Mouse (Mus musculus): ENCODE results near the gene Tbc1d9. TPM values are rescaled to one million over a fixed set of nuclear protein-coding genes. Genes with fewer than 3 reads are reported as not detected.
A peak's percentile ranks its signal among the peaks of the same experiment; 100 is the strongest.

Tbc1d9 gene
- polyA plus RNA-seq, 1 experiment = 79.8 TPM

DNA sequence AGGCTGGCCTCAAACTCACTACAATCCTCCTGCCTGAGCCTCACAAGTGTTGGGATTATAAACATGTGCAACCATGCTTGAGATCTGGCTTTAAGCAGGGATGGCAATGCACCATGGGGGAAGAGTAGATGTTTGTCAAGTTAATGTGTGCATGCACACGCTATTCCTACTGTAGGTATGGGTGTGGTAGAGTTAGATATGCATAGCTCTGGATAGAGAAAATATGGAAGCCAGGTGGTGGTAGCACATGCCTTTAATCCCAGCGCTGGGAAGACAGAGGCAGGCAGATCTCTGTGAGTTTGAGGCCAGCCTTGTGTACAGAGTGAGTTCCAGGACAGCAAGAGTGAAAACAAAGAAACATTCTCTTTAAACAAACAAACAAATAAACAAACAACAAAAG is 52.7 kb downstream of the Tbc1d9 start:
- TF ChIP-seq CTCF (IDR thresholded peaks at IDR 0.05; ENCODE audit: borderline replicate concordance, insufficient read depth, low read depth, low read length) (no peak), POLR2A (IDR thresholded peaks at IDR 0.05; ENCODE audit: borderline replicate concordance, insufficient read depth, low read length) (no peak)
- no peak for DNase-seq
- H3K4me1 ChIP-seq (ENCODE audit: control insufficient read depth, insufficient read depth, low read length) = peaks cover 44% of the 10 kb centered on the region
- no peaks in the 10 kb centered on the region for H3K27me3 ChIP-seq (ENCODE audit: control insufficient read depth, insufficient read depth, low read length)
- H3K4me3 ChIP-seq (replicated peaks; ENCODE audit: insufficient read depth, low read depth, low read length) = no peak overlapping the region
- 98% methylated on average over 2 of the region's 2 CpGs for WGBS
- no peak overlapping the region for H3K27ac ChIP-seq (ENCODE audit: insufficient read depth, low read length)

- no peak overlapping the region for H3K4me3 ChIP-seq (replicated peaks; ENCODE audit: insufficient read depth, low read depth, low read length)
- DNase-seq = peak; percentile 89 to 95
- H3K27ac ChIP-seq (ENCODE audit: insufficient read depth, low read length) = peak overlapping the region; percentile 88
- no peaks in the 10 kb centered on the region for H3K27me3 ChIP-seq (ENCODE audit: control insufficient read depth, insufficient read depth, low read length)
- peaks cover 39% of the 10 kb centered on the region for H3K4me1 ChIP-seq (ENCODE audit: control insufficient read depth, insufficient read depth, low read length)
- 8% methylated on average over 8 of the region's 8 CpGs for WGBS
- TF ChIP-seq POLR2A (IDR thresholded peaks at IDR 0.05; ENCODE audit: borderline replicate concordance, insufficient read depth, low read length) (peak; percentile 45; the same call in 1 of the 2 replicates), CTCF (IDR thresholded peaks at IDR 0.05; ENCODE audit: borderline replicate concordance, insufficient read depth, low read depth, low read length) (no peak)
These were observed 54.2 kb downstream of the Tbc1d9 start for GRCm38 (mm10) chr8:83219392-83219791.

DNA sequence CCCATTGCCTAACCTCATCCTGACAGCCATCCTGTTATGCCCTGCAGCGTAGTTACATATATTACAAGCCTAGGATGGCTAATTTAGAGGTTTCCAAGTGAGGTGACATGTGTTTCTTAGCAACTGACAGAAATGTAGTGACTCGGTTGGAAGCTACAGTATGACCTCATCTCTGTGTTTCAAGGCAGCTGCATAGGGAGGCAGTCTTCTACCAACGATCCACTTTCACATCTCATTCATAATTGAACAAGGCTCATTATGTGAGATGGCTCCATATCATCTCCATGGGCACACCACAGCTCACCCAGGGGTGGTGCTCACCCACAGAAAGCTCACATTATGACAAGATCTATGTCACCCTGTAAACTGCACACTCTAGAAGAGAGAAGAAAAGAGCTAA is 55.6 kb downstream of the Tbc1d9 start:
- H3K4me3 ChIP-seq (replicated peaks; ENCODE audit: insufficient read depth, low read depth, low read length) = no peak overlapping the region
- H3K4me1 ChIP-seq (ENCODE audit: control insufficient read depth, insufficient read depth, low read length) = peaks cover 32% of the 10 kb centered on the region
- 23% methylated on average over 3 of the region's 3 CpGs for WGBS
- DNase-seq = no peak
- H3K27ac ChIP-seq (ENCODE audit: insufficient read depth, low read length) = peak overlapping the region; percentile 55; the same call in 1 of the 2 replicates
- TF ChIP-seq CTCF (IDR thresholded peaks at IDR 0.05; ENCODE audit: borderline replicate concordance, insufficient read depth, low read depth, low read length) (no peak), POLR2A (IDR thresholded peaks at IDR 0.05; ENCODE audit: borderline replicate concordance, insufficient read depth, low read length) (no peak)
- H3K27me3 ChIP-seq (ENCODE audit: control insufficient read depth, insufficient read depth, low read length) = no peaks in the 10 kb centered on the region

DNA sequence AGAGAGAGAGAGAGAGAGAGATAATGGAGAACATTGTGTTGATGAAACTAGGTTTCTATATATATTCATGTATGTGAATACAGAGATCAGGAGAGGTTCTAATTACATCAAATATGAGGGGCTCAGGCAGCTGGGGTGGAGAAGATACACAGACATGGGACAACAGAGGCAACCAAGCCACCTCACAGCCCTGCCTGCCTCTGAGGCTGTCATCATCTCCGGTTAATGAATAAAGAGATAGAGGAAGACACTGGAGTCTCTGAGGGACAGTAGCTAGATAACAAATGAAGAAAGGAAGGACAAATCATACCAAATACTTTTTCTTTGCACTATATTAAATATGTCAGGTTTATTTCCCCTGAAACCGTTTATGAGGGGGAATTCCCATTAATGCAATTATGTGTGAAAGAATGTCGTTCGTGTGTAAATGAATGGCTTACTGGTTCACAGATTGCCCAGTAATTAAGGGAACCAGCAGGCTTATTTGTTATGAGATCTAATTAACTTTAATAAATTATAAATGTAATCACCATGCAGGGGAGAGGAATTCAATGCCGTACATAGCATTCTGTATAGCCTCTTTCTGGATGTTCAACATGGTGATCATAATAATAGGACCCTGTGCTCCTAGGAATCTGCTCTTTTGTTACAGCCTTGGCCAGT is 59.7 kb downstream of the Tbc1d9 start:
- 62% methylated on average over 5 of the region's 5 CpGs for WGBS

GRCm38 (mm10) chr8:83225598-83225997 is 60.4 kb downstream of the Tbc1d9 start:
- no peaks in the 10 kb centered on the region for H3K27me3 ChIP-seq (ENCODE audit: control insufficient read depth, insufficient read depth, low read length)
- peaks cover 11% of the 10 kb centered on the region for H3K4me1 ChIP-seq (ENCODE audit: control insufficient read depth, insufficient read depth, low read length)
- TF ChIP-seq CTCF (IDR thresholded peaks at IDR 0.05; ENCODE audit: borderline replicate concordance, insufficient read depth, low read depth, low read length) (no peak), POLR2A (IDR thresholded peaks at IDR 0.05; ENCODE audit: borderline replicate concordance, insufficient read depth, low read length) (no peak)
- WGBS = 92% methylated on average over 2 of the region's 2 CpGs
- H3K4me3 ChIP-seq (replicated peaks; ENCODE audit: insufficient read depth, low read depth, low read length) = no peak overlapping the region
- H3K27ac ChIP-seq (ENCODE audit: insufficient read depth, low read length) = no peak overlapping the region
- DNase-seq = no peak

More for the DNA sequence above, 59.7 kb downstream of the Tbc1d9 start:
- no peak overlapping the region for H3K27ac ChIP-seq (ENCODE audit: insufficient read depth, low read length)
- H3K27me3 ChIP-seq (ENCODE audit: control insufficient read depth, insufficient read depth, low read length) = no peaks in the 10 kb centered on the region
- DNase-seq = no peak
- no peak overlapping the region for H3K4me3 ChIP-seq (replicated peaks; ENCODE audit: insufficient read depth, low read depth, low read length)
- peaks cover 16% of the 10 kb centered on the region for H3K4me1 ChIP-seq (ENCODE audit: control insufficient read depth, insufficient read depth, low read length)
- no peak for TF ChIP-seq POLR2A (IDR thresholded peaks at IDR 0.05; ENCODE audit: borderline replicate concordance, insufficient read depth, low read length)
- TF ChIP-seq CTCF (IDR thresholded peaks at IDR 0.05; ENCODE audit: borderline replicate concordance, insufficient read depth, low read depth, low read length) = no peak

DNA sequence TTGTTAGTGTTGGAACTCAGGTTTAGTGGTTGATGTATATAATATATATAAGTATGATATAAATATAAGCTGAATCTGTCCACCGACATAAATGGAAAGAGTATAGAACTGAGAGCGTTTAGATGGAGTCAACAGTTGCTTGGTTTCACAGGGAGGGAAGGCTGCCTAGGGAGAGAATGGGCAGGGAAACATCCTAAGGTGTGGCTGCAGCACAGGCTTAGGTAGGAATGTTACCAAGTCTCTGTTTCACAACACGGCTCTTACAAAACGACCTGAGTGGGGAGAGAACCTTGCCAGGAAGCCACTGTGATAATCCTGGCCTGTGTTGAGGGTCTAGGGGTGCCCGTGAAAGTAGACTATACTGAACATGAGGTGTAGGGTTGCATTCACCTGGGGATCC is 62.2 kb downstream of the Tbc1d9 start:
- peaks cover 7% of the 10 kb centered on the region for H3K4me1 ChIP-seq (ENCODE audit: control insufficient read depth, insufficient read depth, low read length)
- DNase-seq = no peak
- H3K27me3 ChIP-seq (ENCODE audit: control insufficient read depth, insufficient read depth, low read length) = no peaks in the 10 kb centered on the region
- TF ChIP-seq POLR2A (IDR thresholded peaks at IDR 0.05; ENCODE audit: borderline replicate concordance, insufficient read depth, low read length) = no peak
- no peak for TF ChIP-seq CTCF (IDR thresholded peaks at IDR 0.05; ENCODE audit: borderline replicate concordance, insufficient read depth, low read depth, low read length)
- H3K27ac ChIP-seq (ENCODE audit: insufficient read depth, low read length) = peak overlapping the region; percentile 43
- 29% methylated on average over 5 of the region's 5 CpGs for WGBS
- no peak overlapping the region for H3K4me3 ChIP-seq (replicated peaks; ENCODE audit: insufficient read depth, low read depth, low read length)

GRCm38 (mm10) chr8:83233099-83233498 is 67.9 kb downstream of the Tbc1d9 start:
- 21% methylated on average over 4 of the region's 4 CpGs for WGBS
- peak in 1 of 2 experiments; percentile 50 for DNase-seq
- no peak overlapping the region for H3K4me3 ChIP-seq (replicated peaks; ENCODE audit: insufficient read depth, low read depth, low read length)
- no peaks in the 10 kb centered on the region for H3K27me3 ChIP-seq (ENCODE audit: control insufficient read depth, insufficient read depth, low read length)
- H3K27ac ChIP-seq (ENCODE audit: insufficient read depth, low read length) = no peak overlapping the region
- peaks cover 15% of the 10 kb centered on the region for H3K4me1 ChIP-seq (ENCODE audit: control insufficient read depth, insufficient read depth, low read length)
- TF ChIP-seq POLR2A (IDR thresholded peaks at IDR 0.05; ENCODE audit: borderline replicate concordance, insufficient read depth, low read length) (no peak), CTCF (IDR thresholded peaks at IDR 0.05; ENCODE audit: borderline replicate concordance, insufficient read depth, low read depth, low read length) (no peak)

DNA sequence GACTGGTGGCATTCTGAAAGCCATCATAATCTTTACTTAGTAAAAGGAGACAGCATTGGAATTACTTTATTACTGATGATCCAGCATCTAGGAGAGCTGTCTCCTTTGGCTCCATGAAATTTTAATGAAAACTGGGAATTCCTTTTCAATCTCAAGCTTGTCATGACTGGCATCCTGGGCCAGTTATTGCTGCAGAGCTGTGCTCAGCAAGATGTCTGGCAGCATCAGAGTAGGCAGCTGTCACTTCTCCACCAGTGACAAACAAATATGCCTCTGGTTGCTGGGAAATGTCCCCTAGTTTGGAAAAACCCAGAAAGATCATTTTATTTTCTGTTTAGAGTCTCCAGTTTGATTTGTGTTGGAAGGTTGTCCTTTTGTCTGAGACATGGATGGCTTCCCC is 74.2 kb downstream of the Tbc1d9 start:
- H3K4me3 ChIP-seq (replicated peaks; ENCODE audit: insufficient read depth, low read depth, low read length) = no peak overlapping the region
- no peak for TF ChIP-seq POLR2A (IDR thresholded peaks at IDR 0.05; ENCODE audit: borderline replicate concordance, insufficient read depth, low read length)
- no peak for TF ChIP-seq CTCF (IDR thresholded peaks at IDR 0.05; ENCODE audit: borderline replicate concordance, insufficient read depth, low read depth, low read length)
- no peak overlapping the region for H3K27ac ChIP-seq (ENCODE audit: insufficient read depth, low read length)
- peak in 1 of 2 experiments; percentile 41 for DNase-seq
- peaks cover 12% of the 10 kb centered on the region for H3K4me1 ChIP-seq (ENCODE audit: control insufficient read depth, insufficient read depth, low read length)
- H3K27me3 ChIP-seq (ENCODE audit: control insufficient read depth, insufficient read depth, low read length) = no peaks in the 10 kb centered on the region

Data from cerebellum, adult 2 months (tissue).